Mouse (Mus musculus) neural tube, embryonic 11.5 days (tissue): ENCODE data around the gene Lrrc3b. TPM values are rescaled to one million over a fixed set of nuclear protein-coding genes. Genes with fewer than 3 reads are reported as not detected.

Experiments
- ATAC-seq: fragments of 200-750 bp; cut with Nextera tagmentation; 2 replicates; pipeline ENCODE4 v1.8.0; 2017; ENCODE audit warnings: moderate number of reproducible peaks, mild to moderate bottlenecking, moderate TSS enrichment, moderate library complexity; ENCODE audit not compliant: insufficient read depth, low FRiP score, low TSS enrichment
- DNase-seq: peaks from one replicate; pipeline ENCODE4 v3.0.0-alpha.2; 2015; ENCODE audit warnings: low spot score
- H3K27ac ChIP-seq: fragments of 300-500 bp; sonication (generic); 2 replicates; pipeline ENCODE4 v1.5.1; 2014; ENCODE audit warnings: low read depth, mild to moderate bottlenecking, low read length
- H3K27me3 ChIP-seq: fragments of 300-500 bp; sonication (generic); 2 replicates; pipeline ENCODE4 v1.6.1; 2014; ENCODE audit warnings: mild to moderate bottlenecking, low read length, mixed read lengths; ENCODE audit not compliant: control insufficient read depth, insufficient read depth
- H3K36me3 ChIP-seq: fragments of 300-500 bp; sonication (generic); 2 replicates; pipeline ENCODE4 v1.6.1; 2014; ENCODE audit warnings: mild to moderate bottlenecking, low read length, moderate library complexity, mixed read lengths; ENCODE audit not compliant: control insufficient read depth, insufficient read depth
- H3K4me1 ChIP-seq: fragments of 300-500 bp; sonication (generic); 2 replicates; pipeline ENCODE4 v1.6.1; 2014; ENCODE audit warnings: low read length, mixed read lengths; ENCODE audit not compliant: control insufficient read depth, insufficient read depth
- H3K4me2 ChIP-seq: fragments of 300-500 bp; sonication (generic); 2 replicates; pipeline ENCODE4 v1.6.1; 2014; ENCODE audit warnings: low read depth, mild to moderate bottlenecking, moderate library complexity
- H3K4me3 ChIP-seq: fragments of 300-500 bp; sonication (generic); 2 replicates; pipeline ENCODE4 v1.5.1; 2014; ENCODE audit warnings: low read depth, low read length
- H3K9ac ChIP-seq: fragments of 300-500 bp; sonication (generic); 2 replicates; pipeline ENCODE4 v1.6.1; 2014; ENCODE audit warnings: mild to moderate bottlenecking, low read length
- H3K9me3 ChIP-seq: fragments of 300-500 bp; sonication (generic); 2 replicates; pipeline ENCODE4 v1.6.1; 2016; ENCODE audit warnings: low read length; ENCODE audit not compliant: control insufficient read depth
- WGBS: fragments of 180-500 bp; shearing (Covaris S2); extraction: QIAGEN DNeasy Blood & Tissue Kit; methylation state at CpG from one replicate; pipeline ENCODE4 v1.1.7; 2014; 5-methylcytosine and 5-hydroxymethylcytosine counted together
- polyA plus RNA-seq: library from polyadenylated mRNA; unstranded; fragments of >200 nt; fragmentation: Nextera tagmentation; extraction: Ambion mirVana; gene quantifications from 2 replicates; pipeline ENCODE4 v1.2.1, GENCODE M21; 2014

Lrrc3b gene
- polyA plus RNA-seq, 1 experiment from 2014 or later: 0.93 TPM

- H3K9me3 ChIP-seq: no peaks in the 10 kb centered on the region
- H3K4me3 ChIP-seq: no peak overlapping the region
- H3K9ac ChIP-seq: no peak overlapping the region
- H3K27ac ChIP-seq: no peak overlapping the region
- DNase-seq (no peak), ATAC-seq (no peak)
- H3K27me3 ChIP-seq: no peaks in the 10 kb centered on the region
- H3K4me1 ChIP-seq: no peaks in the 10 kb centered on the region
- no peak overlapping the region for H3K4me2 ChIP-seq
- no peaks in the 10 kb centered on the region for H3K36me3 ChIP-seq
- 81% methylated on average over 8 of the region's 8 CpGs for WGBS
Measured at GRCm38 (mm10) chr14:15410686-15411534, 27.9 kb downstream of the Lrrc3b start.

GRCm38 (mm10) chr14:15385536-15385935, 53.3 kb downstream of the Lrrc3b start:
- H3K9me3 ChIP-seq: no peaks in the 10 kb centered on the region
- no peaks in the 10 kb centered on the region for H3K4me1 ChIP-seq
- no peaks in the 10 kb centered on the region for H3K36me3 ChIP-seq
- DNase-seq: no peak
- no peaks in the 10 kb centered on the region for H3K27me3 ChIP-seq
- 82% methylated on average over 2 of the region's 2 CpGs for WGBS
- H3K4me3 ChIP-seq: no peak overlapping the region
- no peak overlapping the region for H3K27ac ChIP-seq
- ATAC-seq: no peak
- no peak overlapping the region for H3K9ac ChIP-seq
- H3K4me2 ChIP-seq: no peak overlapping the region

- H3K4me1 ChIP-seq: no peaks in the 10 kb centered on the region
- H3K27me3 ChIP-seq: no peaks in the 10 kb centered on the region
- H3K36me3 ChIP-seq: no peaks in the 10 kb centered on the region
- H3K9ac ChIP-seq: no peak overlapping the region
- no peak overlapping the region for H3K4me3 ChIP-seq
- no peak for ATAC-seq
- H3K4me2 ChIP-seq: no peak overlapping the region
- WGBS: 92% methylated on average over 2 of the region's 2 CpGs
- DNase-seq: no peak
- H3K9me3 ChIP-seq: no peaks in the 10 kb centered on the region
- H3K27ac ChIP-seq: no peak overlapping the region
Measured at GRCm38 (mm10) chr14:15384972-15385371, 53.8 kb downstream of the Lrrc3b start.

GRCm38 (mm10) chr14:15384532-15384931, 54.3 kb downstream of the Lrrc3b start:
- H3K4me2 ChIP-seq: no peak overlapping the region
- H3K4me1 ChIP-seq: no peaks in the 10 kb centered on the region
- no peak overlapping the region for H3K4me3 ChIP-seq
- no peaks in the 10 kb centered on the region for H3K27me3 ChIP-seq
- H3K9ac ChIP-seq: no peak overlapping the region
- no peak overlapping the region for H3K27ac ChIP-seq
- no peak for ATAC-seq
- no peaks in the 10 kb centered on the region for H3K9me3 ChIP-seq
- H3K36me3 ChIP-seq: no peaks in the 10 kb centered on the region
- WGBS: 73% methylated on average over 5 of the region's 5 CpGs
- DNase-seq: no peak

GRCm38 (mm10) chr14:15383133-15383532, 55.7 kb downstream of the Lrrc3b start:
- Histone ChIP-seq H3K9ac (no peak overlapping the region), H3K4me2 (no peak overlapping the region), H3K36me3 (no peaks in the 10 kb centered on the region), H3K27ac (no peak overlapping the region), H3K4me3 (no peak overlapping the region), H3K9me3 (no peaks in the 10 kb centered on the region), H3K4me1 (no peaks in the 10 kb centered on the region), H3K27me3 (no peaks in the 10 kb centered on the region)
- no peak for DNase-seq
- ATAC-seq: no peak
- WGBS: 50% methylated on average over 2 of the region's 2 CpGs

GRCm38 (mm10) chr14:15377368-15377767, 61.4 kb downstream of the Lrrc3b start:
- no peak for DNase-seq
- Histone ChIP-seq H3K9ac (no peak overlapping the region), H3K27me3 (no peaks in the 10 kb centered on the region), H3K9me3 (no peaks in the 10 kb centered on the region), H3K27ac (no peak overlapping the region), H3K36me3 (no peaks in the 10 kb centered on the region), H3K4me1 (no peaks in the 10 kb centered on the region), H3K4me3 (no peak overlapping the region), H3K4me2 (no peak overlapping the region)
- ATAC-seq: no peak
- 87% methylated on average over 2 of the region's 2 CpGs for WGBS

GRCm38 (mm10) chr14:15376786-15377185, 62.0 kb downstream of the Lrrc3b start:
- 95% methylated on average over 1 of the region's 1 CpGs for WGBS

GRCm38 (mm10) chr14:15374271-15374670, 64.5 kb downstream of the Lrrc3b start:
- no peaks in the 10 kb centered on the region for H3K36me3 ChIP-seq
- no peak overlapping the region for H3K27ac ChIP-seq
- no peak overlapping the region for H3K4me2 ChIP-seq
- ATAC-seq (no peak), DNase-seq (no peak)
- H3K9ac ChIP-seq: no peak overlapping the region
- H3K4me1 ChIP-seq: no peaks in the 10 kb centered on the region
- H3K27me3 ChIP-seq: no peaks in the 10 kb centered on the region
- H3K4me3 ChIP-seq: no peak overlapping the region
- no peaks in the 10 kb centered on the region for H3K9me3 ChIP-seq

More at GRCm38 (mm10) chr14:15376786-15377185, 62.0 kb downstream of the Lrrc3b start:
- Histone ChIP-seq H3K36me3 (no peaks in the 10 kb centered on the region), H3K4me2 (no peak overlapping the region), H3K4me3 (no peak overlapping the region), H3K9me3 (no peaks in the 10 kb centered on the region), H3K4me1 (no peaks in the 10 kb centered on the region), H3K27ac (no peak overlapping the region), H3K27me3 (no peaks in the 10 kb centered on the region), H3K9ac (no peak overlapping the region)
- no peak for ATAC-seq
- DNase-seq: no peak

- H3K4me3 ChIP-seq: no peak overlapping the region
- H3K9me3 ChIP-seq: no peaks in the 10 kb centered on the region
- H3K36me3 ChIP-seq: no peaks in the 10 kb centered on the region
- no peaks in the 10 kb centered on the region for H3K4me1 ChIP-seq
- H3K27me3 ChIP-seq: no peaks in the 10 kb centered on the region
- H3K4me2 ChIP-seq: no peak overlapping the region
- 69% methylated on average over 1 of the region's 1 CpGs for WGBS
- no peak overlapping the region for H3K9ac ChIP-seq
- DNase-seq (no peak), ATAC-seq (no peak)
- H3K27ac ChIP-seq: no peak overlapping the region
Measured at GRCm38 (mm10) chr14:15372985-15373384, 65.8 kb downstream of the Lrrc3b start.
